Mouse (Mus musculus) T-helper 1 cell (primary cell): ENCODE data around the gene Lrguk.

ENCODE experiments used
- in situ Hi-C: fragments of 300-600 bp; cut with MboI, MseI; formaldehyde crosslinking; loops from one replicate; pipeline ENCODE4 v1.15.1; 2025; ENCODE audit warnings: high pct_unique_total_duplicates

Gene Lrguk

GRCm38 (mm10) chr6:34066790-34067189 is 37.5 kb downstream of the Lrguk start:
- in situ Hi-C loops: no loop called here

GRCm38 (mm10) chr6:34067271-34067670 is 38.0 kb downstream of the Lrguk start:
- in situ Hi-C loops: no loop called here

- in situ Hi-C loops: no loop called here
These were observed 42.7 kb downstream of the Lrguk start for GRCm38 (mm10) chr6:34071936-34072335.

- in situ Hi-C loops: no loop called here
These were observed 44.7 kb downstream of the Lrguk start for GRCm38 (mm10) chr6:34073931-34074442.

GRCm38 (mm10) chr6:34075520-34075919 is 46.3 kb downstream of the Lrguk start:
- in situ Hi-C loops: no loop called here

- in situ Hi-C loops: no loop called here
These were observed 54.2 kb downstream of the Lrguk start for GRCm38 (mm10) chr6:34083471-34083870.

GRCm38 (mm10) chr6:34087701-34088100 is 58.5 kb downstream of the Lrguk start:
- in situ Hi-C loops: no loop called here

GRCm38 (mm10) chr6:34088986-34089385 is 59.7 kb downstream of the Lrguk start:
- in situ Hi-C loops: no loop called here

GRCm38 (mm10) chr6:34091537-34091936 is 62.3 kb downstream of the Lrguk start:
- in situ Hi-C loops: no loop called here

GRCm38 (mm10) chr6:34096274-34096673 is 67.0 kb downstream of the Lrguk start:
- in situ Hi-C loops: no loop called here

GRCm38 (mm10) chr6:34096905-34097304 is 67.7 kb downstream of the Lrguk start:
- in situ Hi-C loops: no loop called here

- in situ Hi-C loops: no loop called here
These were observed 70.5 kb downstream of the Lrguk start for GRCm38 (mm10) chr6:34099725-34100124.

- in situ Hi-C loops: no loop called here
These were observed 72.5 kb downstream of the Lrguk start for GRCm38 (mm10) chr6:34101531-34102396.

- in situ Hi-C loops: no loop called here
These were observed 74.1 kb downstream of the Lrguk start for GRCm38 (mm10) chr6:34103251-34103920.

- in situ Hi-C loops: no loop called here
These were observed 81.3 kb downstream of the Lrguk start for GRCm38 (mm10) chr6:34110571-34110970.

- in situ Hi-C loops: no loop called here
These were observed 82.2 kb downstream of the Lrguk start for GRCm38 (mm10) chr6:34111406-34111805.

GRCm38 (mm10) chr6:34116838-34117478 is 87.7 kb downstream of the Lrguk start:
- in situ Hi-C loops: no loop called here

- in situ Hi-C loops: no loop called here
These were observed 95.2 kb downstream of the Lrguk start for GRCm38 (mm10) chr6:34124401-34124800.

GRCm38 (mm10) chr6:34129261-34129660 is 100.0 kb downstream of the Lrguk start:
- in situ Hi-C loops: no loop called here

GRCm38 (mm10) chr6:34132391-34132790 is 103.1 kb downstream of the Lrguk start:
- in situ Hi-C loops: no loop called here

- in situ Hi-C loops: no loop called here
These were observed 109.1 kb downstream of the Lrguk start for GRCm38 (mm10) chr6:34138366-34138765.

GRCm38 (mm10) chr6:34142931-34143330 is 113.7 kb downstream of the Lrguk start:
- in situ Hi-C loops: no loop called here
